18 mouse cellular contexts compared by ENCODE assay signal in the genomic region with DNA sequence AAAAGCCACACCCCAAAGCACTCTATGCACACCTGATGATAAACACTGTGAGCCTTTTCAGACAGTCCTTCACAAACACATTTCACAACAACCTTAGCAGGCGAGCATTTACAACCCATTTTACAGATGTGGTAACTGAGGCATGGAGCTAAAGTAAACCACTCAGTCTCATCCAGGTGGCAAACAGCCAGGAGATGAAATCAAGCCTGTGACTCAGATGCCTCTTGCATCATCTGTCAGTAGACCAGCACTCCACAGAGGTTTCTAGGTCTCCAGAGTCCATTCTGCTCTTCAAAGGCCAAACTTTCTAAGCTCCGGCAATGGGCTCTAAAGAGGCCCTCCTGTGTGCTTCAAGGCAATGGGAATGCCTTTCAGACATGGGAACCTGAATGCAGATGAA.
A peak's percentile ranks its signal among the peaks of the same experiment; 100 is the strongest.
DNase-seq lines count a peak whose midpoint lies in the region; ATAC-seq and TF ChIP-seq lines count a peak whose summit lies in the region.
"Had no signal": no experiment of that assay in that cellular context is flagged by ENCODE, and none has a peak within 500 bp of the region (broad histone marks: within the 10 kb centered on the region; RNA-seq: fewer than 3 reads in every experiment).

No protein-coding gene starts in this region.

- no peak overlapping the region for H3K4me3 ChIP-seq in gastrocnemius, adult 2 months
- no peak overlapping the region for H3K4me3 ChIP-seq in forebrain, embryonic 15.5 days
- H3K4me3 ChIP-seq: erythroblast, embryonic 14.5 days; hindbrain, embryonic 12.5 days had no signal

- intact Hi-C loops in gastrocnemius, adult 2 months (cut with DNase I) = no loop called here

- peaks cover 10% of the 10 kb centered on the region for H3K27me3 ChIP-seq in Patski
- no peaks in the 10 kb centered on the region for H3K27me3 ChIP-seq in forebrain, embryonic 15.5 days

- no peaks in the 10 kb centered on the region for H3K36me3 ChIP-seq in forebrain, embryonic 15.5 days
- H3K36me3 ChIP-seq: hindbrain, embryonic 12.5 days had no signal

- H3K9ac ChIP-seq in forebrain, embryonic 15.5 days (replicated peaks) = no peak overlapping the region
- H3K9ac ChIP-seq: hindbrain, embryonic 12.5 days had no signal

- CTCF ChIA-PET in Patski (lab: Charles Lee) = no interaction called here

- no peak overlapping the region for H3K4me2 ChIP-seq in forebrain, embryonic 15.5 days (replicated peaks)
- H3K4me2 ChIP-seq: hindbrain, embryonic 12.5 days; midbrain, embryonic 11.5 days had no signal

- H3K27ac ChIP-seq in gastrocnemius, adult 2 months = no peak overlapping the region
- H3K27ac ChIP-seq in forebrain, embryonic 15.5 days (replicated peaks) = no peak overlapping the region
- H3K27ac ChIP-seq: hindbrain, embryonic 12.5 days; macrophage had no signal

- TF ChIP-seq CTCF in gastrocnemius, adult 2 months (IDR thresholded peaks at IDR 0.05) = no peak
- TF ChIP-seq CTCF in Patski (IDR thresholded peaks at IDR 0.05) = no peak

- 93% methylated on average over 2 of the region's 2 CpGs for WGBS in forebrain, embryonic 15.5 days

- DNase-seq in gastrocnemius, adult 2 months = peak; percentile 40
- no peak for DNase-seq in gastrocnemius, postnatal 10 days
- DNase-seq in 3T3-L1 (ENCODE audit: low read depth, low spot score) = peak; percentile 72
- peak; percentile 9 for DNase-seq in Patski (ENCODE audit: low read depth, low spot score)
- peak; percentile 76 to 79 for DNase-seq in adrenal gland, postnatal 36 days
- no peak for DNase-seq in cerebellum, adult 11-12 months
- DNase-seq in layer of hippocampus, postnatal 25 days (ENCODE audit: extremely low spot score in 1 of 2, low spot score in 1 of 2) = no peak
- DNase-seq: cerebellum, adult 11 months; gastrocnemius, postnatal 14 days; kidney, postnatal 4 days; liver had no signal

- H3K4me1 ChIP-seq in forebrain, embryonic 15.5 days = no peaks in the 10 kb centered on the region
- H3K4me1 ChIP-seq: hindbrain, embryonic 12.5 days had no signal

- no peak for ATAC-seq in Patski
- no peak for ATAC-seq in forebrain, embryonic 15.5 days (replicated peaks)
- ATAC-seq: forebrain, embryonic 14.5 days; inflammation-experienced regulatory T-cells, adult 6 months had no signal

- in situ Hi-C loops in Patski (cut with MboI; ENCODE audit: low pct_unique_long_range_greater_than_20kb) = no loop called here

- POLR2A ChIA-PET in Patski (lab: Charles Lee) = no interaction called here

- no peaks in the 10 kb centered on the region for H3K9me3 ChIP-seq in forebrain, embryonic 15.5 days
- H3K9me3 ChIP-seq: hindbrain, embryonic 12.5 days had no signal

Comparison
In these comparisons a context has a peak if more than half of its experiments do, and no peak if none do; other contexts are left out.
1. DNase-seq: peak in gastrocnemius, adult 2 months (single experiment), 3T3-L1 (single experiment), Patski (single experiment) and adrenal gland, postnatal 36 days (2 of 2); none in gastrocnemius, postnatal 10 days (single experiment), cerebellum, adult 11-12 months (single experiment) and layer of hippocampus, postnatal 25 days (0 of 2).